ENCODE assay signal across 13 mouse cellular contexts in genomic region chr11:95001584-95002347, GRCm38 (mm10). TPM values are rescaled to one million over a fixed set of nuclear protein-coding genes. Genes with fewer than 3 reads are reported as not detected.
DNase-seq lines count a peak whose midpoint lies in the region; TF ChIP-seq lines count a peak whose summit lies in the region.
"Had no signal": no experiment of that assay in that cellular context is flagged by ENCODE, and none has a peak within 500 bp of the region (broad histone marks: within the 10 kb centered on the region; RNA-seq: fewer than 3 reads in every experiment).

No protein-coding gene starts in this region.

- no peak overlapping the region for H3K4me3 ChIP-seq in layer of hippocampus, adult 2 months

- DNase-seq in adrenal gland, adult (ENCODE audit: inconsistent age in 2 of 2, low spot score in 1 of 2): peak; percentile 19 to 31
- no peak for DNase-seq in adrenal gland, adult 8-10 months
- peak; percentile 93 for DNase-seq in heart, adult 11 months
- no peak for DNase-seq in heart, adult 8-10 months (ENCODE audit: low spot score)
- DNase-seq in layer of hippocampus, adult 2 months (ENCODE audit: low spot score in 2 of 2): no peak
- no peak for DNase-seq in layer of hippocampus, adult 9-11 months
- DNase-seq in retina, postnatal 1 day: peak; percentile 49
- no peak for DNase-seq in retina, embryonic 14.5 days (ENCODE audit: low spot score)

- TF ChIP-seq CTCF in layer of hippocampus, adult 2 months (conservative IDR thresholded peaks at IDR 0.05): no peak

- peak overlapping the region; percentile 100 for H3K27ac ChIP-seq in layer of hippocampus, adult 2 months

RNA-seq across cellular contexts. Expression of gene Samd14, which starts 7.9 kb away (rescaled TPM):
- 1 to 10 TPM; 3.9 to 9.1 (median 5.6) TPM for total RNA-seq in adrenal gland, adult 8-10 months (2022)
- 1 to 10 TPM in 2 of 4 experiments, under 1 TPM in 2; 0.72 to 1.1 (median 0.96) TPM for total RNA-seq in heart, adult 8-10 months (2022)
- total RNA-seq in layer of hippocampus, adult 2 months (2021): 10 to 100 TPM; 38.9 to 40.8 TPM

RNA-seq across cellular contexts. Expression of gene Ppp1r9b, which starts 10.9 kb away (rescaled TPM):
- 100 to 1,000 TPM; 116 to 149 (median 131) TPM for total RNA-seq in adrenal gland, adult 8-10 months (2022)
- 10 to 100 TPM; 43.9 to 47.4 (median 45.6) TPM for total RNA-seq in heart, adult 8-10 months (2022)
- total RNA-seq in layer of hippocampus, adult 2 months (2021): 100 to 1,000 TPM; 967 to 974 TPM

RNA-seq across cellular contexts. Expression of gene Sgca, which starts 25.6 kb away (rescaled TPM):
- not detected for total RNA-seq in adrenal gland, adult 8-10 months (2022)
- total RNA-seq in heart, adult 8-10 months (2022): 100 to 1,000 TPM; 202 to 221 (median 208) TPM
- under 1 TPM in 1 of 2 experiments, not detected in 1; 0.44 TPM for total RNA-seq in layer of hippocampus, adult 2 months (2021)
- total RNA-seq: adrenal gland, adult 2 months; megakaryocyte progenitor cell, adult 5-6 weeks had no signal

RNA-seq across cellular contexts. Expression of gene Hils1, which starts 34.4 kb away (rescaled TPM):
- total RNA-seq in adrenal gland, adult 8-10 months (2022): not detected
- total RNA-seq in heart, adult 8-10 months (2022): not detected
- not detected for total RNA-seq in layer of hippocampus, adult 2 months (2021)
- total RNA-seq: adrenal gland, adult 2 months; gastrocnemius, postnatal 4 days; layer of hippocampus, postnatal 14 days; left cerebral cortex, postnatal 14 days; megakaryocyte progenitor cell, adult 5-6 weeks had no signal

RNA-seq across cellular contexts. Expression of gene Pdk2, which starts 39.4 kb away (rescaled TPM):
- total RNA-seq in adrenal gland, adult 8-10 months (2022): 10 to 100 TPM; 60.9 to 90.5 (median 76.0) TPM
- total RNA-seq in heart, adult 8-10 months (2022): 100 to 1,000 TPM; 469 to 545 (median 504) TPM
- total RNA-seq in layer of hippocampus, adult 2 months (2021): 100 to 1,000 TPM; 133 TPM

Comparison
In these comparisons a context has a peak if more than half of its experiments do, and no peak if none do; other contexts are left out.
1. DNase-seq: peak in adrenal gland, adult (2 of 2), heart, adult 11 months (single experiment) and retina, postnatal 1 day (single experiment); none in adrenal gland, adult 8-10 months (single experiment), heart, adult 8-10 months (single experiment), layer of hippocampus, adult 2 months (0 of 2), layer of hippocampus, adult 9-11 months (single experiment) and retina, embryonic 14.5 days (single experiment).
2. RNA of gene Ppp1r9b, which starts 10.9 kb away (total RNA-seq): 967 to 974 TPM in layer of hippocampus, adult 2 months; 116 to 149 TPM in adrenal gland, adult 8-10 months and 43.9 to 47.4 TPM in heart, adult 8-10 months; every median in the first group is over 4 times any median in the second.
3. RNA of gene Sgca, which starts 25.6 kb away (total RNA-seq): 202 to 221 TPM in heart, adult 8-10 months; 0.44 TPM in layer of hippocampus, adult 2 months and not detected in adrenal gland, adult 8-10 months; every median in the first group is over 100 times any median in the second.